Mouse (Mus musculus) kidney, postnatal 0 days (tissue): Measurements from ENCODE around the gene Xkr8. TPM values are rescaled to one million over a fixed set of nuclear protein-coding genes. Genes with fewer than 3 reads are reported as not detected.

Source experiments
- ATAC-seq: fragments of 200-750 bp; cut with Nextera tagmentation; replicated peaks from 2 replicates; pipeline ENCODE4 v1.8.0; 2017; ENCODE audit warnings: low read depth, moderate number of reproducible peaks, moderate TSS enrichment, moderate library complexity; ENCODE audit not compliant: low FRiP score
- DNase-seq: peaks from one replicate; pipeline ENCODE4 v3.0.0-alpha.2; 2016; ENCODE audit warnings: low spot score
- H3K27ac ChIP-seq: fragments of 300-500 bp; sonication (generic); 2 replicates; pipeline ENCODE4 v1.5.1; 2014; ENCODE audit warnings: mild to moderate bottlenecking
- H3K27me3 ChIP-seq: fragments of 300-500 bp; sonication (generic); 2 replicates; pipeline ENCODE4 v1.6.1; 2014; ENCODE audit warnings: low read length, mixed read lengths; ENCODE audit not compliant: insufficient read depth
- H3K36me3 ChIP-seq: fragments of 300-500 bp; sonication (generic); 2 replicates; pipeline ENCODE4 v1.6.1; 2014; ENCODE audit warnings: low read length, mixed read lengths; ENCODE audit not compliant: insufficient read depth
- H3K4me1 ChIP-seq: fragments of 300-500 bp; sonication (generic); replicated peaks from 2 replicates; pipeline ENCODE4 v1.6.1; 2014; ENCODE audit warnings: antibody characterized with exemption, low read length, mixed read lengths; ENCODE audit not compliant: insufficient read depth
- H3K4me2 ChIP-seq: fragments of 300-500 bp; sonication (generic); 2 replicates; pipeline ENCODE4 v1.6.1; 2014; ENCODE audit warnings: mild to moderate bottlenecking, low read length, moderate library complexity, mixed read lengths
- H3K4me3 ChIP-seq: fragments of 300-500 bp; sonication (generic); replicated peaks from 2 replicates; pipeline ENCODE4 v1.5.1; 2014; ENCODE audit warnings: low read depth, low read length
- H3K9ac ChIP-seq: fragments of 300-500 bp; sonication (generic); 2 replicates; pipeline ENCODE4 v1.6.1; 2014; ENCODE audit warnings: low read depth, low read length
- H3K9me3 ChIP-seq: fragments of 300-500 bp; sonication (generic); replicated peaks from 2 replicates; pipeline ENCODE4 v1.6.1; 2016; ENCODE audit warnings: low read length, inconsistent platforms, mixed read lengths
- CTCF ChIP-seq: IDR thresholded peaks from 2 replicates; pipeline ENCODE4 v1.5.1; 2016; ENCODE audit warnings: antibody characterized with exemption, low read depth, mild to moderate bottlenecking, moderate library complexity
- WGBS: fragments of 180-500 bp; shearing (Covaris S2); extraction: QIAGEN DNeasy Blood & Tissue Kit; methylation state at CpG from one replicate; pipeline ENCODE4 v1.1.7; 2014; 5-methylcytosine and 5-hydroxymethylcytosine counted together
- polyA plus RNA-seq: library from polyadenylated mRNA; unstranded; fragments of >200 nt; fragmentation: Nextera tagmentation; extraction: Ambion mirVana; gene quantifications from 2 replicates; pipeline ENCODE4 v1.2.1, GENCODE M21; 2015

Gene Xkr8
- polyA plus RNA-seq: 4.2 and 4.4 TPM in 2 replicates

GRCm38 (mm10) chr4:132732148-132732684 is at the start of gene Xkr8:
TSS of gene Xkr8 (minus strand) at chr4:132732546.
- TF ChIP-seq CTCF: peak; percentile 45; the same call in 1 of the 2 replicates
- no peaks in the 10 kb centered on the region for H3K9me3 ChIP-seq
- no peak within 1 kb of the TSS for H3K27ac ChIP-seq
- peak within 1 kb of the TSS; percentile 88 for H3K4me2 ChIP-seq
- peak; percentile 96 for DNase-seq
- ATAC-seq: peak; percentile 96
- H3K27me3 ChIP-seq: no peaks in the 10 kb centered on the region
- H3K4me3 ChIP-seq: peak within 1 kb of the TSS; percentile 56
- no peaks in the 10 kb centered on the region for H3K36me3 ChIP-seq
- WGBS: 2% methylated on average over 34 of the region's 34 CpGs
- no peaks in the 10 kb centered on the region for H3K4me1 ChIP-seq
- peak within 1 kb of the TSS; percentile 56 for H3K9ac ChIP-seq

DNA sequence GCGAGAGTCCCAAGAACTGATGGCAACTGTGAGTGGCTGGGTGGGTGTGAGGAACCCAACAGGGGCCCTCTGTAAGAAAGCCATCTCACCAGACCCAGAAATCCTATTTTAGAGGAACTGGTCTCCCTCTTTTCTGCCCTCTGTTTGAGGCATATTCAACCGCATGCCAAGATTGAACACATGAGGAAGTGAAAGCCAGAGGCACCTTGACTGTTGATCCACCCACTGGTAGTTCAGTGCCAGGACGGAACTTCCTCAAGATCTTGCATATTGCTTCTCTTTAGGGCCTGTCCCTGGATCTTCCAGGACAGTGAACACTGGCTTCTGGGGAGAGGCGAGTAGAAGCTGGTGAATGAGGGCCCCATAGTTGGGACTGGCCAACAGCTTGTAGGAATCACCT is 47.9 kb upstream of the Xkr8 start:
- WGBS: 86% methylated on average over 4 of the region's 4 CpGs
- H3K27me3 ChIP-seq: no peaks in the 10 kb centered on the region
- DNase-seq: no peak
- no peak overlapping the region for H3K4me3 ChIP-seq
- no peaks in the 10 kb centered on the region for H3K9me3 ChIP-seq
- TF ChIP-seq CTCF: no peak
- H3K36me3 ChIP-seq: peaks cover 38% of the 10 kb centered on the region
- H3K9ac ChIP-seq: no peak overlapping the region
- H3K4me2 ChIP-seq: no peak overlapping the region
- no peak for ATAC-seq
- no peak overlapping the region for H3K27ac ChIP-seq
- H3K4me1 ChIP-seq: no peaks in the 10 kb centered on the region

DNA sequence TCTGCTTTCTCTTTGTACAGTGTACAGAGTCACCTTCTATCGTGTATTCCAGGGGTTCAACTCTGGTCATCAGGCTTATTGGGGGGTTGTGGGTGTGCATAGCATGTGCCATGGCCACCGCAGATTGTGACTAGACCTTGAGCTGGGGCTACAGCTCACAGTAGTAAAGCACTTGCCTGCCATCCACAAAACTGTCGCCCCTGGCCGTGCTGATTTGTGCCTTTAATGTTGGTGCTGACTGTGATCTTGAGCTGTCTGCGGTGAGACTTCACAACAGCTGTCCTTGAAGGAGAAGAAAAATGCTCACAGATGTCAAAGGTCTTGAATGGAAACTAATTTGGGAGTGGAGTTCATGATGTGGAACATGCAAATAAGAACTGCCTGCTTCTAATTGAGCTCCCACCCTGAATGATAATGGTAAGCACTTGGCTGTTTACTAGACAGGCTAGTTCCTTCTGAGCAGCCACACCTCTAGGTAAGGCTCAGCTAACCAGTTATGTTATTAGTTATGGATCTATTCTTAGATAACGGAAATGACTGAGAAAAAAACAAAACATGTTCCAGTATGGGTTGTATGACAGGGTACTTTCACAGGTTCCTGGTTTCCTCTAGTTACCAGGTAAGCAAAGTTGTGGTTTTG is 46.3 kb upstream of the Xkr8 start:
- TF ChIP-seq CTCF: no peak
- Histone ChIP-seq H3K4me1 (no peaks in the 10 kb centered on the region), H3K9me3 (no peaks in the 10 kb centered on the region), H3K36me3 (peaks cover 52% of the 10 kb centered on the region), H3K4me2 (no peak overlapping the region), H3K27ac (no peak overlapping the region), H3K27me3 (no peaks in the 10 kb centered on the region), H3K4me3 (no peak overlapping the region), H3K9ac (no peak overlapping the region)
- no peak for ATAC-seq
- no peak for DNase-seq
- 79% methylated on average over 6 of the region's 6 CpGs for WGBS

GRCm38 (mm10) chr4:132776764-132777163 is 44.4 kb upstream of the Xkr8 start:
- Histone ChIP-seq H3K36me3 (peaks cover 63% of the 10 kb centered on the region), H3K4me3 (no peak overlapping the region), H3K27me3 (no peaks in the 10 kb centered on the region), H3K9ac (no peak overlapping the region), H3K9me3 (no peaks in the 10 kb centered on the region), H3K4me1 (no peaks in the 10 kb centered on the region), H3K27ac (no peak overlapping the region), H3K4me2 (no peak overlapping the region)
- 90% methylated on average over 5 of the region's 5 CpGs for WGBS
- DNase-seq (peak; percentile 66), ATAC-seq (no peak)
- TF ChIP-seq CTCF: peak; percentile 78

GRCm38 (mm10) chr4:132774905-132775304 is 42.6 kb upstream of the Xkr8 start:
- Histone ChIP-seq H3K4me2 (no peak overlapping the region), H3K4me3 (no peak overlapping the region), H3K27me3 (no peaks in the 10 kb centered on the region), H3K4me1 (no peaks in the 10 kb centered on the region), H3K36me3 (peaks cover 66% of the 10 kb centered on the region), H3K27ac (no peak overlapping the region), H3K9me3 (no peaks in the 10 kb centered on the region), H3K9ac (no peak overlapping the region)
- no peak for ATAC-seq
- no peak for TF ChIP-seq CTCF
- DNase-seq: no peak
- 85% methylated on average over 3 of the region's 3 CpGs for whole genome bisulfite sequencing

DNA sequence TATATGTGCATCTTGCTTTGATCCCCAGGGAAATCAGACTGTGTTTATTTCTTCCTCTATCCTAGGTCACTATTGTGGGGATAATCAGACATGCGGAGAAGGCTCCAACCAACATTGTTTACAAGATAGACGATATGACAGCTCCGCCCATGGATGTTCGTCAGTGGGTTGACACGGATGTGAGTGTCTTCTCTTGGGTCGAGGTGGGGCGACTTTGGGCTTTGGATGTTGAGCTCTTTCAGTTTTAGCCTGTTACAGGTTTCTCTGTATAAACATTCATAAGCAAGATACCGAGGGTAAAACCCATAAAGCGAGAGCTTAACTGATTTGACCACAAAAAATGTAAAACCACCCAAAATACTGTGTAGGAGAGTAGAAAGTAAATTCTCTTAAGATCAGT is 39.4 kb upstream of the Xkr8 start:
- Histone ChIP-seq H3K4me2 (no peak overlapping the region), H3K9me3 (no peaks in the 10 kb centered on the region), H3K27ac (no peak overlapping the region), H3K36me3 (peaks cover 41% of the 10 kb centered on the region), H3K4me3 (no peak overlapping the region), H3K27me3 (no peaks in the 10 kb centered on the region), H3K9ac (no peak overlapping the region), H3K4me1 (peaks cover 11% of the 10 kb centered on the region)
- ATAC-seq (no peak), DNase-seq (no peak)
- WGBS: 89% methylated on average over 9 of the region's 9 CpGs
- no peak for TF ChIP-seq CTCF
